Mouse (Mus musculus): ENCODE measurements at regions not wholly inside any gene's neighbourhood (a gene's known extent, or its start where the extent isn't known, plus 50 kb on each side); places are given as distances from the start of the nearest gene placed in this dataset.

- no peak for TF ChIP-seq CTCF (conservative IDR thresholded peaks at IDR 0.05; ENCODE audit: insufficient read depth, insufficient read length, low read depth, low read length)
- no peak for TF ChIP-seq POLR2A (IDR thresholded peaks at IDR 0.05; ENCODE audit: low read depth, low read length)
Measured at GRCm38 (mm10) chr1:186197057-186197456, 79.9 kb upstream of the Lyplal1 start.

Measured in kidney, adult 2 months (tissue).